Mouse (Mus musculus) liver, embryonic 12.5 days (tissue): ENCODE results near the gene Rnase11. TPM values are rescaled to one million over a fixed set of nuclear protein-coding genes. Genes with fewer than 3 reads are reported as not detected.
"Not testable (repeated sequence)": the region's sequence is repeated elsewhere in the genome, so short reads cannot be mapped to it uniquely, and the experiment has no call there.

Source experiments
- ATAC-seq: fragments of 200-750 bp; cut with Nextera tagmentation; 2 replicates; pipeline ENCODE4 v1.8.0; 2017; ENCODE audit warnings: moderate number of reproducible peaks, mild to moderate bottlenecking, moderate library complexity
- H3K27ac ChIP-seq: fragments of 300-500 bp; sonication (generic); 2 replicates; pipeline ENCODE4 v1.5.1; 2016; ENCODE audit warnings: mild to moderate bottlenecking
- H3K27me3 ChIP-seq: fragments of 300-500 bp; sonication (generic); replicated peaks from 2 replicates; pipeline ENCODE4 v1.6.1; 2016; ENCODE audit warnings: mild to moderate bottlenecking, moderate library complexity
- H3K36me3 ChIP-seq: fragments of 300-500 bp; sonication (generic); 2 replicates; pipeline ENCODE4 v1.6.1; 2016; ENCODE audit warnings: mild to moderate bottlenecking, moderate library complexity
- H3K4me1 ChIP-seq: fragments of 300-500 bp; sonication (generic); 2 replicates; pipeline ENCODE4 v1.6.1; 2016
- H3K4me2 ChIP-seq: fragments of 300-500 bp; sonication (generic); 2 replicates; pipeline ENCODE4 v1.6.1; 2016; ENCODE audit warnings: mild to moderate bottlenecking, moderate library complexity
- H3K4me3 ChIP-seq: fragments of 300-500 bp; sonication (generic); 2 replicates; pipeline ENCODE4 v1.5.1; 2016; ENCODE audit warnings: mild to moderate bottlenecking, moderate library complexity
- H3K9ac ChIP-seq: fragments of 300-500 bp; sonication (generic); 2 replicates; pipeline ENCODE4 v1.6.1; 2016; ENCODE audit warnings: mild to moderate bottlenecking, moderate library complexity
- H3K9me3 ChIP-seq: fragments of 300-500 bp; sonication (generic); replicated peaks from 2 replicates; pipeline ENCODE4 v1.6.1; 2016; ENCODE audit warnings: mild to moderate bottlenecking, moderate library complexity
- WGBS: fragments of 180-500 bp; shearing (Covaris S2); methylation state at CpG from one replicate; pipeline ENCODE4 v1.1.7; 2016; ENCODE audit not compliant: insufficient replicate concordance; 5-methylcytosine and 5-hydroxymethylcytosine counted together
- polyA plus RNA-seq: library from polyadenylated mRNA; unstranded; fragments of >200 nt; fragmentation: Nextera tagmentation; extraction: Ambion mirVana; gene quantifications from 2 replicates; pipeline ENCODE4 v1.2.1, GENCODE M21; 2016

The Rnase11 gene
- polyA plus RNA-seq, 1 experiment from 2014 or later: not detected

- no peaks in the 10 kb centered on the region for H3K9me3 ChIP-seq
- peak; percentile 61; the same call in 1 of the 2 replicates for ATAC-seq
- H3K4me2 ChIP-seq: no peak overlapping the region
- no peak overlapping the region for H3K4me3 ChIP-seq
- H3K27ac ChIP-seq: no peak overlapping the region
- no peak overlapping the region for H3K9ac ChIP-seq
- H3K27me3 ChIP-seq: no peaks in the 10 kb centered on the region
- H3K36me3 ChIP-seq: no peaks in the 10 kb centered on the region
- 33% methylated on average over 5 of the region's 5 CpGs for WGBS
- H3K4me1 ChIP-seq: no peaks in the 10 kb centered on the region
Observed at GRCm38 (mm10) chr14:51026391-51027133, 23.4 kb downstream of the Rnase11 start.

- H3K27ac ChIP-seq: no peak overlapping the region
- H3K9ac ChIP-seq: no peak overlapping the region
- no peak overlapping the region for H3K4me3 ChIP-seq
- ATAC-seq: no peak
- no peaks in the 10 kb centered on the region for H3K9me3 ChIP-seq
- no peaks in the 10 kb centered on the region for H3K36me3 ChIP-seq
- no peak overlapping the region for H3K4me2 ChIP-seq
- 42% methylated on average over 1 of the region's 1 CpGs for WGBS
- no peaks in the 10 kb centered on the region for H3K4me1 ChIP-seq
- no peaks in the 10 kb centered on the region for H3K27me3 ChIP-seq
Observed at GRCm38 (mm10) chr14:51024820-51025219, 25.1 kb downstream of the Rnase11 start.

- 75% methylated on average over 4 of the region's 4 CpGs for WGBS
- no peak overlapping the region for H3K4me2 ChIP-seq
- no peak overlapping the region for H3K27ac ChIP-seq
- H3K9me3 ChIP-seq: no peaks in the 10 kb centered on the region
- no peaks in the 10 kb centered on the region for H3K4me1 ChIP-seq
- no peaks in the 10 kb centered on the region for H3K27me3 ChIP-seq
- no peaks in the 10 kb centered on the region for H3K36me3 ChIP-seq
- no peak overlapping the region for H3K9ac ChIP-seq
- no peak for ATAC-seq
- no peak overlapping the region for H3K4me3 ChIP-seq
Observed at GRCm38 (mm10) chr14:51023457-51023856, 26.5 kb downstream of the Rnase11 start.

GRCm38 (mm10) chr14:51017256-51017655 lies 32.7 kb downstream of the Rnase11 start:
- no peak overlapping the region for H3K4me3 ChIP-seq
- no peak overlapping the region for H3K4me2 ChIP-seq
- H3K9me3 ChIP-seq: no peaks in the 10 kb centered on the region
- no peaks in the 10 kb centered on the region for H3K27me3 ChIP-seq
- H3K4me1 ChIP-seq: no peaks in the 10 kb centered on the region
- 59% methylated on average over 3 of the region's 3 CpGs for WGBS
- ATAC-seq: no peak
- H3K36me3 ChIP-seq: no peaks in the 10 kb centered on the region
- H3K9ac ChIP-seq: no peak overlapping the region
- H3K27ac ChIP-seq: no peak overlapping the region

GRCm38 (mm10) chr14:51015780-51016179 lies 34.2 kb downstream of the Rnase11 start:
- Histone ChIP-seq H3K9ac (no peak overlapping the region), H3K4me1 (no peaks in the 10 kb centered on the region), H3K36me3 (no peaks in the 10 kb centered on the region), H3K27ac (no peak overlapping the region), H3K27me3 (no peaks in the 10 kb centered on the region), H3K9me3 (no peaks in the 10 kb centered on the region), H3K4me2 (no peak overlapping the region), H3K4me3 (no peak overlapping the region)
- ATAC-seq: no peak

- H3K4me1 ChIP-seq, H3K9me3 ChIP-seq, H3K27ac ChIP-seq, H3K27me3 ChIP-seq, ATAC-seq, H3K4me2 ChIP-seq, H3K4me3 ChIP-seq, H3K9ac ChIP-seq, H3K36me3 ChIP-seq: not testable (repeated sequence)
- WGBS: 68% methylated on average over 3 of the region's 3 CpGs
Observed at GRCm38 (mm10) chr14:51014724-51015123, 35.2 kb downstream of the Rnase11 start.

- WGBS: 66% methylated on average over 6 of the region's 6 CpGs
- no peak for ATAC-seq
Observed at GRCm38 (mm10) chr14:51009572-51009971, 40.4 kb downstream of the Rnase11 start.

GRCm38 (mm10) chr14:51008781-51009180 lies 41.2 kb downstream of the Rnase11 start:
- 56% methylated on average over 4 of the region's 4 CpGs for WGBS
- Histone ChIP-seq H3K27ac (no peak overlapping the region), H3K9me3 (no peaks in the 10 kb centered on the region)

More at GRCm38 (mm10) chr14:51009572-51009971, 40.4 kb downstream of the Rnase11 start:
- Histone ChIP-seq H3K9ac (no peak overlapping the region), H3K4me1 (no peaks in the 10 kb centered on the region), H3K36me3 (no peaks in the 10 kb centered on the region), H3K27ac (no peak overlapping the region), H3K4me2 (no peak overlapping the region), H3K9me3 (no peaks in the 10 kb centered on the region), H3K27me3 (no peaks in the 10 kb centered on the region), H3K4me3 (no peak overlapping the region)

GRCm38 (mm10) chr14:51007914-51008713 lies 41.8 kb downstream of the Rnase11 start:
- no peaks in the 10 kb centered on the region for H3K9me3 ChIP-seq

More at GRCm38 (mm10) chr14:51008781-51009180, 41.2 kb downstream of the Rnase11 start:
- Histone ChIP-seq H3K27me3 (no peaks in the 10 kb centered on the region), H3K36me3 (no peaks in the 10 kb centered on the region), H3K4me2 (no peak overlapping the region), H3K4me1 (no peaks in the 10 kb centered on the region), H3K4me3 (no peak overlapping the region), H3K9ac (no peak overlapping the region)
- ATAC-seq: no peak

GRCm38 (mm10) chr14:51007152-51007801 lies 42.7 kb downstream of the Rnase11 start, which contains the start of gene Rnase10:
TSS of gene Rnase10 (plus strand) at chr14:51007751.
- no peak within 1 kb of the TSS for H3K27ac ChIP-seq
- no peaks in the 10 kb centered on the region for H3K9me3 ChIP-seq
- 63% methylated on average over 8 of the region's 8 CpGs for WGBS
- no peaks in the 10 kb centered on the region for H3K4me1 ChIP-seq
- no peaks in the 10 kb centered on the region for H3K36me3 ChIP-seq
- H3K4me2 ChIP-seq: no peak within 1 kb of the TSS
- H3K4me3 ChIP-seq: no peak within 1 kb of the TSS
- H3K9ac ChIP-seq: no peak within 1 kb of the TSS
- H3K27me3 ChIP-seq: no peaks in the 10 kb centered on the region
- no peak for ATAC-seq

More at GRCm38 (mm10) chr14:51007914-51008713, 41.8 kb downstream of the Rnase11 start:
- H3K9ac ChIP-seq: no peak overlapping the region
- no peak for ATAC-seq
- no peak overlapping the region for H3K27ac ChIP-seq
- WGBS: 60% methylated on average over 13 of the region's 13 CpGs
- H3K36me3 ChIP-seq: no peaks in the 10 kb centered on the region
- no peak overlapping the region for H3K4me2 ChIP-seq
- H3K27me3 ChIP-seq: no peaks in the 10 kb centered on the region
- no peak overlapping the region for H3K4me3 ChIP-seq
- H3K4me1 ChIP-seq: no peaks in the 10 kb centered on the region
